Mouse (Mus musculus) embryonic fibroblast, embryonic 13.5 days (primary cell): ENCODE results near the gene Xpc.

Experiments used
- CTCF ChIP-seq: IDR thresholded peaks from 2 replicates; pipeline ENCODE4 v1.5.1; 2011; ENCODE audit warnings: mild to moderate bottlenecking, control low read depth, low read length, moderate library complexity, borderline replicate concordance; ENCODE audit not compliant: insufficient read depth
- POLR2A ChIP-seq: IDR thresholded peaks from 2 replicates; pipeline ENCODE4 v1.6.1; 2011; ENCODE audit warnings: low read depth, mild to moderate bottlenecking, control low read depth, low read length, moderate library complexity

GRCm38 (mm10) chr6:91441145-91441662 lies 74.5 kb downstream of the Xpc start:
- no peak for TF ChIP-seq CTCF
- TF ChIP-seq POLR2A = no peak; the same call in 1 of the 2 replicates
